Mouse (Mus musculus) stomach, postnatal 0 days (tissue): ENCODE results near the gene Prdm1.

Experiments
- CTCF ChIP-seq: IDR thresholded peaks from 2 replicates; pipeline ENCODE4 v1.5.1; 2016; ENCODE audit warnings: antibody characterized with exemption, low read depth, mild to moderate bottlenecking, moderate library complexity
- EP300 ChIP-seq: optimal IDR thresholded peaks from 2 replicates; pipeline ENCODE3; 2016; ENCODE audit warnings: antibody characterized with exemption

GRCm38 (mm10) chr10:44391509-44392290 is 136.6 kb downstream of the Prdm1 start:
- TF ChIP-seq CTCF (no peak), EP300 (no peak)
